Mouse (Mus musculus) left cerebral cortex, adult 11 months (tissue): ENCODE data around the gene Pex7.

Experiments
- DNase-seq: peaks from one replicate; pipeline ENCODE4 v3.0.0; 2022; ENCODE audit warnings: low spot score

The Pex7 gene

DNA sequence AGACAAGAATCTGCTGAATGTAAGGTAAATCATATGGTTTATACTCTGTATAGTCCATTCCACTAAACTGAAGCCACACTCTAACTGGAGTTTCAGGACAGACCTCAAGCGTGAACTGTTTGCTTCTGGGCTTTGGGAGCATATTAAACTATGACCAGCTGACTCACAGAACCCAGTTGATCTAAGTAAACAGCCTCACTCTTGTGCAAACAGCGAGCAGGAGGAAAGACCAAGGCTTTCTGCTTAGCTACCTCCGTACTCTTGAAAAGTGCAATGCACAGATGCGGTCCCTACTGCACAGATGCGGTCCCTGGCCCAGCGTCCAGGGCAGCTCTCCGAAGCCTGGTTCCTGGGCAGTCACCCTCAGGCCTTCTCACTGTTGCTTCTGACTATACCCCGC, 30.2 kb downstream of the Pex7 start:
- no peak for DNase-seq

DNA sequence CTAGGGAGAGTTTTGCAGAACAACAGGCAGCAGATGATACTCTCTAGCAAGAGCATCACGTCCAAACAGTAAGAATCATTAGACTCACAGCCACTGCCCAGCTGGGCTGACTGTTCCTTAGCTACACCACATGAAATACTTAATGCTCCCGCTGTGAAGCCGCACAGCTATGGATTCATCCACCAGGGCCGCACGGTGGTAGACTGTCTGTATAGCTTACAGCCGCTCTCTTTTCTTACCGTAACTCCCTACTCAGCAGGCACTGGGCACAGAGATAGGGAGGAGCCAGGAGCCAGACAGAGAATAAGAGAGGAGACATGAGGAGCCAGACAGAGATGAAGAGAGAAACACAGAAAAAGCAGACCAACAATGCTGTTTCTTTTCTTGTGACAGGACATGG, 30.8 kb downstream of the Pex7 start:
- DNase-seq = no peak

DNA sequence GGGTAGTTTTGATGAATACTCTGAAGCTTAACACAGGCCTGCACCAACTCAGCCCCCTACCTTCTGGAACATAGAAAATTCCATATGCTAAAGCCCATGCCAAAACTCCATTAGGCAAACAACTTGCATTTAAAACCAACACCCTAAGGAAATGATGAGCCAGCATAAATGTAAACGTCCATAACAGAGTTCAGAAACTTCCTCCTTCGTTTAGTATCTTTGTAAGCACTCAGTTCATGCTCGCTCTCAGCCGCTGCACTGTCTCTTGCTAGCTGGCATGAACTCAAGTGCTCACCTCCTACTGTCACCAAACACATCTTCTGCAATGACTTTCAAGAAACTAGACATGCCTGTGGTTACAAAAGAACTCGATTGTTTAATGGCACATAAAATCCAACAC, 32.1 kb downstream of the Pex7 start:
- DNase-seq = no peak

DNA sequence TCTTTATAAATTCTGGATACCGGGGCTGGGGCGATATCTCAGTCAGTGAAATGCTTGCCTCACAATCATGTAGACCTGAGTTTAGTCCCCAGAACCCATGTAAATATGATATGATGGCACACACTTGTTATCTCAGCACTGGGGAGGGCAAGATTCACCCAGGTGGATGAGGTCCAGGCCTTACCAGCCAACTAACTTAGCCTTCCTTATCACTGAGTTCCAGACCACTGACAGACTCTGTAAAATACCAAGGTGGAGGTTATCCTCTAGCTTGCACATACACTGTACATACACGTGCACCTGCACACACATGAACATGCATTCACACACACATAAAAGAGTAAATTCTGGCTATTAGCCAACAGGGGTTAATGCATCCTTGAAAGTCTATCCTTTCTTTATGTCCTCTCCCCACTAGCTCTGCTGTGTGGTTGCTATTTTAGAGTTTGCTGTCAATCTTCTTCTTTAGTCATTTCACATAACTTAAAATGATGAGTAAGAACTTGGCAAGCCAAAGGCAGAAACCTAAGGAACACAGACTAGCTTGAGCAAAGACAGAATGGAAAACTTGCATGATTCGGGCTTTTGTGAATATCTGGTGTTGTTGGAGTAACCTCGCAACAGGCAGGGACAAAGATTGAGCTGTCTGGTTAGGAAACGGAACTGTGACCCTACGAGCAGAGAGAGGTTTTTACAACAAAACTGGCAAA, 51.7 kb downstream of the Pex7 start:
- DNase-seq = no peak

DNA sequence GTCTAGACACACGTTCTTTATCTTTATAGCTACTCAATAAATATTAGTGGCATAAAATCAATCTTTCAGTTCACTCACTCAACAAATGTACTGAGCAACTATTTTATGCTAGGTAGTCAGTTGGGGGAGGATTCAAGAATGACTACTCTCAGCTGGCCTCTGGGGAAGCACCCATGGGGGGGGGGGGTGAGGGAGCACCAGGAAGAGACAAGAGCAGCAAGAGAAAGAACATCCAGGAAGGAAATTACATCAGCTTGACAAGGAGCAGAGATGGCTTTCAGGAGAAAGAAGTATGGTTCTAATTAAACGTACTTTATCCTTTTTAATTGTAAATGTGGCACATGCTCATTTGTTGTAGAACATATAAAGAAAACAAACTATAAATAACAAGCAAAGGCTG, 53.9 kb downstream of the Pex7 start:
- no peak for DNase-seq

DNA sequence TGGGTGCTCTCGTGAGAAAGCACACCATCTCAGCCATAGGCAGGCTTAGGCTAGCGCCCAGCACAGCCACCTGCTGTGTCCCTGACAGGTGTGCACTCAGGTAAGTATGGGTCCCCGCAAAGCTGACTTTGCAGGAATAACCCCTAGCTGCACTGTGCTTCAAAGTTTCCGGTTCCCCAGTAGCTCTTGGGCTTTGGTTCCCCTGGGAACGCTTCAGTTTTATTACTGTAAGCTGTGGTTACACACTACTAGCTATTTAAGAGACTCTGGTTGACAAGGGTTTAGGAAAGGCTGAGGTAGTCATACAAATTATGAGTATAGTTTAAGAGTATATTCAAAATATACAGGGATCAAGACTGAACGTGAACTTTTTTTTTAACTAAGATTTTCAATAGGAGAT, 54.7 kb downstream of the Pex7 start:
- no peak for DNase-seq

DNA sequence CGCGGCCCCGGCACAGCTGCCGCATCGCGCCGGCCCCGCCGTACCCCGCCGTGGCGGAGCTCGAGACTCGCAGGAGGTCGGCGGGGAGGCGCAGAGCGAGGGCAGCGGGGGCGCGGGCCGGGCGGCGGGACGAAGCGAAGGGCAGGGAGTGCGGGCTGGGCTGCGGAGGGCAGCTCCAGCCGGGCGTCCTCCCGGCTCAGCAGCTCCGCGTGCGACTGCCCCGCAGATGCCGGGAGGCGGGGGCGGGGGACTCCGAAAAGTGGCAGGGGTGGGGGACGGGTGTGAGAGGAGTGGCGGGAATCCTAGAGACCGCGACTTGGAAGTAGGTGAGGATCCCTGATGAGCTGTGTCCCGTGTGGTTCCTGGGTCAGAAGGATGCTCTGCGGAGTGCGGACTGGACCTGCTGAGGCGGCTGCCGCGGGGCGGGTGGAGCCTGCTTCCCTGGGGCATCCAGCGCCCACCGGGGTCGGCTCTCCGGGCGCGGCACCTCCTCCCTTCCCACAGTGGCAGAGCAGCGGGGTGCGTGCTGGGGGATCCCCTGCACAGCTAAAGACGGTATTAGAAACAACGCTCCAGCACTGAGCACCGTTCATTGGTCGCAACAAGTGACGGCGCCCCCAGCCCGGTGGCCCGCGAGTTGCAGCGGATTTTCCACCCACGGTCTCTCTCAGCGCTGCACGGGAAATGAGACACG, 56.3 kb downstream of the Pex7 start, which contains the start of gene Slc35d3:
Gene Slc35d3 (minus strand): TSS at position 462 of the 694 bp plus-strand sequence.
- no peak for DNase-seq

DNA sequence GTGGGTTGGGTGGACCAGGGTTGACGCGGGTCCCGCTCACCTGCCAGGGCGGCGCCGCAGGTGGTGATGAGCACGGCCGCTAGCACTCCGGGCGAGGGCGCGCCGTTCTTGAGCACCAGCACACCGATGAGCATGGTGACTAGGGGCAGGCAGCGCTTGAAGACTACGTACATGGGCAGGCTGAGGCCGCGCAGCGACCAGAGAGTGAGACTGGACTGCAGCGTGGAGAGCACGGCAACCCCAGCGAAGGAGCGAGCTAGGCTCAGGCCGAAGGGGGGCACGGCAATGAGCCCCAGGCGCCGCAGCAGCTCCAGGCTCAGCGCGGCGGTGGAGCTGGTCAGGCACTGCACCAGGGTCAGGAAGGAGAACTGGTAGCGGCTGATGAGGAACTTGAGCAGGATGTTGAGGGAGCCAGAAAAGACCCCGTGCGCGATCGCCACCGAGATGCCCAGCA, 56.9 kb downstream of the Pex7 start:
- DNase-seq = no peak

DNA sequence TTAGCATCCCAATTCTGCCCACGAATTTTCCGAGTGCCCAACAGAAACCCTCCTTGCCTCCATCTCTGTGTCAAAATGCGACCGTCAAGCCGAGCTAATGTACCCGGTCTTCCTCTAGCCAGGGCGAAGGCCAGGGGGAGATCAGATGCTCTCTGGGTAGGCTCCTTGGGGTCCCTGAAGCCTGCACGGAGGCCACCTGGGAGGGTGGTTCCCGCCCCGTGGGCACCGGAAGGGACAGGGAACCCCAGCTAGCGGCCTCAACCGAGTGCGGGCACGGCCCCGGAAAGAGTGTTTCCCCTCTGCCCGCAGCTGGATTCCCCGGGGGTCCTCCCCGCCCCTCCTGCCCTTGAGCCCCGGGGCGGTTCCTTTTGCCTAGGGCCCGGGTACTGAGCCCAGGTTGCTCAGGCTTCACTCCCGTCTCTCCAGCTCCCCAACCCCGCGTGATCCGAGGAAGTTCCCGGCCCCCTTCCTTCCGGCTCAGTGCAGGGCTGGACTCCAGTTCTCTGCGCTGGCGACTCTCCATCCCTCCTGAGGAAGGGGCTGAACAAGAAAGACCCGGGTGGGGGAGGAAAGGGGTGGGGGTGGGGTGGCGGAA, 57.6 kb downstream of the Pex7 start:
- no peak for DNase-seq

DNA sequence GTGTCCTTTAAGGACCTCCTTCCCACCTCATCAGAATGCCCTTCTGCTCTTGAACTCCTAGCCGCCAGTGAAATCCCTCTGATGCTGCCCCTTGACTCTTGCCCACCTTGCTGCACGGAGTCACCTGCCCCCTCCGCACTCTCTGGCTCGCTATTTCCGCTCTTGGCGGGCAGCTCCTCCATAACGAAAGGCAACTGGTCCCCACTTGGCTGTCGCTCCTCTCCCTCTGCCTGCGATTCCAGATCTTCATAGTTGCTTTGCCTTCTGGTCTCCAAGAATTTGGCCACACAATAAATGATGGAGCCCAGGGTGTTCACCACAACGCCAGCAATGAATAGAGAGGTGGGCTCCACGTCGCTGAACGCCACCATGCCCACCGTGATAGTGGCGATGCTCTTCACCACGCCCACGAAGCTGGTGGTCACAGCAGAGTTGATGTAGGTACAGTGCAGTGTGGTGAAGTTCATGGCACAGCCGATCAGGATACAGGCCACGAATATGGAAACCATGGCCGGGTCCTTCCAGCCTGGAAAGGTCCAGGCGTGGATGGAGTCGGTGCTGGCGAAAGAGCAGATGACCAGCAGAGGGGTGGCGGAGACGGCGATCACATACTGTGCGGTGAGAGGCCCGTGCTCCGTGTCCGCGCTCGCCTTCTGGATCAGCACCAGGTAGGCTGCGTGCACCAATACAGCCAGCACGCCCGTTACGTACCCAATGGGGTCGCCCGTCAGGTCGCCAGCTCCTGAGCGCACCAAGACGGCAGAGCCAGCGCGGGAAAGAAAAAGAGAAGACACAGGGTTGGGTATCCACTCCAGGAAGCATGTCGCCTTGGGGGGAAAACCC, 58.3 kb downstream of the Pex7 start:
- no peak for DNase-seq

DNA sequence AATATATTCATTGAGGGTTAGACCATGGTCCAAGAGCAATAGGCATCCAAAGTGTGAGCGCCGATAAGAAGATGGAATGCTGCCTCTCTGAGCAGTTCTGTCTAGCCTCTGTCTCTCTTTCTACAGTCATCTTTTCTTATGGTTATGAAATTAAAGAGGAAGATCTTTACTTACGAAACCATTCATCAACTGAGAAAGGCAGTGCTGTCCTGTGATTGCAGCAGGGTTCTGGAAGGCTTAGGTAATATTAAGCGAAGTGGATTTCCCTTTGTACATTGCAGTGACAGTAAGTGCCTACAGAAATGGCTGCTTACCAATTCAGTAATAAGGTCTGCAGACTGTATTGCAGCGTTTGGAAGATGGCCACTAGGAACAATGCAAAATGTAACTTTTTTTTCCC, 67.7 kb downstream of the Pex7 start:
- no peak for DNase-seq

DNA sequence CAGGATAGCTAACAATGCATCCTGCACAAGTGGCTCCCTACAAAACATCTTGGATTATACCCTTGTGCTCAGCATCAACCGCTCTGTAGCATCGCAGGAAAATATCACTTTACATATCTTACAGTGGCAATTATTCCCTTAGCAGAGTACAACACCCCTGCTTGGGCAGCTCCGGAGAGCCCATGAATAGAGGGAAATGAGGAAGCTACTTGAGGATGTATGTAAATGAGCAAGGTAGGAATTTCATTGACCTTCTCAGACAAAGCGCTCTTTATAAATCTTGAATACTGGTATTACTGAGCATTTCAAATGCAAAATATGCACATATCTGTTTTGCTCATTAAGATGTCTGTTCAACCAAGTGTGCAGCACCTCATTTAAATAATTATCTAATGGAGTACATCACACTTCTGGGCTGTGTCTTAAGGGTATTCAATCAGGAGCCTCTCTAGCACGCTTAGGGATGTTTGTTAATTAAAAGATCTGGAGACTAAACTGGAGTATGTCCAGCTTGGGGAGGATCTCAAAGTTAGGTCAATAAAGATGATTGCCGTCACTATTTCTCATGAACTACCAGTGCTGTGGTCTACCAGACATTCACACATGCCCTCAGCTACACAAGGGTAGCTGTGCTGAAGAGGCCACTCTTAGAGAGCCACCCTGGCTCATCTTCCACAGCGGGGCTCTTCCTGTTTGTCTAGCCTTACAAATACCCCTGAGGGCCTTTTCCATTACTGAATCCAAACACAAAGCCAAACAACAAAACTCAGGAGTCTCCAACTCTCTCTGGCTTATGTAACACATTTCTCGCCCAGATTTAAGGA, 71.4 kb downstream of the Pex7 start:
- DNase-seq = no peak

DNA sequence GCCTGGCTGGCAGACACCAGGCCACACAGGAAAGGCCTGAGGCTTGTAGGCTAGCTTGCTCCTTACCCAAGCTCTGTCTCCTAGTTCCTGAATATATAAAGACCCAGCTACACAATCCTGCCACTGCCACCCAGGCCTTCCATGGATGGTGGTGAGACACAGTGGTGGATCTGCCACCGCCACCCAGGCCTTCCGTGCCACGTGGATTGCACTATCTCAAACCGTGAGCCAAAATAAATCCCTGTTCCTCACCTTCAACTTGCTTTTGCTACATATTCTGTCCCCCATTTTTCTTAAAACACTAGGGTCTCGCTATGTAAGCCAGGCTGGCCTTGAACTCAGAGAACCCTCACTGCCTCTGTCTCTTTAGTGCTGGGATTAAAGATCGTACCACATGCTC, 73.3 kb downstream of the Pex7 start:
- no peak for DNase-seq

DNA sequence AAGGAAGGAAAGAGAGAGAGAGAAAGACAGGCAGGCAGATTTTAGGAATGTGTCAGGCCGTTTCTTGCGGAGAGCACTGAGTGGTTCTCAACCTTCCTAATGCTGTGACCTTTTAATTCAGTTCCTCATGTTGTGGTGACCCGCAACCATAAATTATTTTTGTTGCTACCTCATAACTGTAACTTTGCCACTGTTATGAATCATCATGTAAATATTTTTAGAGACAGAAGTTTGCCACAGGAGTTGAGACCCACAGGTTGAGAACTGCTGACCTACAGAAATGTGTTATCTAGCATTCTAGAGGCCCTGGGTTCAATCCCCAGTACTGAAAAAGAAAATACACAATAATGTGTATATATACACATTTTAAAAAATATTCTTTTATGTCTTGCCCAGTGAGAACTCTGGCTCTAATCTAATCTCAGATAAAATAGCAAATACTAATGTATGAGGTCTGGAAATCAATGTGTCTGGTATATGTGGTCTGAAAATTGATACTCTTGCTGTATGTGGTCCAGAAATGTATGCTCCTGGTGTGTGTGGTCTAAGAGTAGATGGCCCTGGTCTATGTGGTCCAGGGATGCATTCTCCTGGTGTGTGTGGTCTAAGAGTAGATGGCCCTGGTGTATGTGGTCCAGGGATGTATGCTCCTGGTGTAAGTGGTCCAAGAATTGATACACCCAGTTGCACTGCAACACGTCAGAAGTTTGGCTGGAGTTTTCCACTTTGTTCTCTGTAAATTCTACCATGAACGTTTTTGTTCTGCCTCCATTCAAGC, 76.2 kb downstream of the Pex7 start:
- no peak for DNase-seq

DNA sequence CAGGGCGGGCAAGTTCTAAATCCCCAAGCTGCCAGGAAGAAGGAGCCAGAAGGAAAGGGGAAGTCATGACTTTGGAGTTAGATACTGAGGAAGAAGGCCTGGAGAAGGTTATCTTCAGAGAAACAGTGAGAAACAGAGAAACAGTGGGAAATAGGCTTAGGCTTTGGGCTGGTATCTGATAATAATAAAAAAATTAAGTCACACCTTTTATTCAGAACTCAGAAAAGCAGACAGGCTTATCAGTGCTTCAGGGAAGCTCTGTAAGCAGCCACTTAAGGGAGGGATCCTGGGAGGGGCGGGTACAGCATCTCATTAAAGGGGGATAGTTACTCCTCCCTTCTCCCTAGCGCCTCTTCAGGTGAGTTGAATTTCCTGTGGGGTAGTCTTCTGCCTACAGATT, 86.5 kb downstream of the Pex7 start:
- DNase-seq = no peak

DNA sequence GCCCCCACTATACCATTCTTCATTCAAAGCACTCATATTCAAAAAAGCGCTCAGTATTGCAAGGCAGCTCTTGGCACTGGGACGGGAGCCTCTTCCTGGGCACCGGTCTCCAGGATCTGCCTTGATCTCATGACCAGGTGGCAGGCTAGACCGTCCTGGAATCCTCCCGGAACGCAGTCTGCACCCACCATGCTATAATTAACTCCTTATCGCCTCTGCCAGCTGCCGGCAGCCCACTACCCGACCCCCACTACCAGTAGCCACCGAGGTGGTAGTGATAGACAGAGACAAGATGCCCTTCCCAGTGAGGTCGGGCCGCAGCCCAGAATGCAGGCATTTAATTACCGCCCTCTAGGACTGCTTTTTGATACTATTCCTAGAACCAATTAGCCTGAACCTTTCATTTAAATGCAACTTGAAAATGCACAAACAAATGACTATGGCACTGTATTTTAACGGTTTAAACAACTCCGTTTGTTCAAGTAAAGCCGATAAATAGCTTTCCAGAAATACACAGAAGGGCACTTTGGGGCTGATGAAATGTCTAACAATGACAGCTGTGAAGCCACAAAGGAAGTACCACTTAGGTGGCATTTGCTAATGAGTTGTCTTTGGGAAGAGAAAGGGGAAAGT, 88.7 kb downstream of the Pex7 start:
- no peak for DNase-seq

DNA sequence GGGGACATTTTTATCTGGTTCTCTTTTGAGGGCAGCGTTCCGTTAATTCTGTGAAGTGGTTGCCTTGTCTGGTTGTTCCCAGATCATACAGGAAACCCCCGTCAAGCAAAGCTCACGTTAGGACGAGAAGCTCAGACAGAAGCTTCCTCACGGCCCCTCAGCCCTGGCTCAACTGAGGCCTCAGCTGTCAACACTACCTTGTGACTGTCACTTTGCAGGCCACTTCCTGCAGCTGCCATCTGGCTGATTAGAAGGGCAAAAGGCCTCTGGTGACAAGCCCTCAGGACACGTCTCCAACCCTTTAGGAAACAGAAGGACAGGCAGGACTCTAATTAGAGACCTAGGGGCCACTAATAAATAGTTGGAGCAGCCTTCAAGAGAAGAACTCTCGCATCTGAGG, 92.1 kb downstream of the Pex7 start:
- no peak for DNase-seq

DNA sequence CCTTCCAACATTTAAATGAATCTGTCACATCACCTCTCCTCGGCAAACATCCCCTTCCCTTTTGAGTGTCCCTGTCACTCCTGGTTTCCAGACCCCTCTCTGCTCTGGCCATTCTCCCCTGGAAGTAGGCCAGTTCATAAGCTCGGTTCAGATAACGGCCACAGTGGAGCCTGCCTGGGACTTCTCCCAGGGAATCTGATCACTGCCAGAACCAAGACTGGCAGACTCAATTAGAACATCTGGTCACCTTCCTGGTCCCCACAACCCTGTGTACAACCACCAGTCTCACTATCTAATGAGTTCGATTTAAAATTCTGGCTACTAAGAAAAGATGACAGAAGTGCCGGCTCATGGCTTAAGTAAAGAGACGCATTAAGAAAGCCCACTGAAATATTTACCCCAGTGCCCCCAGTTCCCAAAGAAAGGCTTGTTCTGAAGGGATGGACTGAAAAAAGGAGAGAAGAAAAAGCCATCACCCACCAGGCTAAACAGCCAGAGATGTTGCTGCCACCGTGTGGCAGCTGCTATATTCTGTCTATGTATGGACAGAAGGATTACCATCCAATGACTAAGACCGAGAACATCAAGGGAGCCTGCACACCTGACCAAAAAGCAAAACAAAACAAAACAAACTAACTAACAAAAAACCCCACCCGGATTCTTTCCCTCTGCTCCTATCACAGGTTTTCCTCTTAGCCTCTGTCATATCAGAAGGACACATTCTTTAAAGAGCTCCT, 95.9 kb downstream of the Pex7 start:
- no peak for DNase-seq

DNA sequence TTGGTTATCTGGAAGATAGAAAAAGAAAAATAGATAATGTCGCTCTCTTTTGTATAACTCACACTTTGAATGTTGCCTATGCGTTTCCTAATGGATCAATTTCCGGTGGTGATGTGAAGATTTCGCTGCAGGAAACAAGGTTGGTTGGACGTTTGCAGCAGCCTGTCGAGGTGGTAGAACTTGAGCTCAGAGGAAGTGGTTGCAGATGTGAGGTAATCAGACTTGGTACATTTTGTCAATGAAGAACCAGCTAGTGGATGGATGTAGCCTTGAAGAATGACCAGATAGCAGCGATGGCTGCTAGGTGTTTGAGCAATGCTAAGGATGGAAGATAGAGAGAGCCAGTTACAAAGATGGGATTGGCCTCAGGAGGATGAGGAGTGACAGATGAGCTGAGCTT, 102.7 kb downstream of the Pex7 start:
- DNase-seq = no peak
